Mouse (Mus musculus): ENCODE measurements around the gene Piwil1.

DNA sequence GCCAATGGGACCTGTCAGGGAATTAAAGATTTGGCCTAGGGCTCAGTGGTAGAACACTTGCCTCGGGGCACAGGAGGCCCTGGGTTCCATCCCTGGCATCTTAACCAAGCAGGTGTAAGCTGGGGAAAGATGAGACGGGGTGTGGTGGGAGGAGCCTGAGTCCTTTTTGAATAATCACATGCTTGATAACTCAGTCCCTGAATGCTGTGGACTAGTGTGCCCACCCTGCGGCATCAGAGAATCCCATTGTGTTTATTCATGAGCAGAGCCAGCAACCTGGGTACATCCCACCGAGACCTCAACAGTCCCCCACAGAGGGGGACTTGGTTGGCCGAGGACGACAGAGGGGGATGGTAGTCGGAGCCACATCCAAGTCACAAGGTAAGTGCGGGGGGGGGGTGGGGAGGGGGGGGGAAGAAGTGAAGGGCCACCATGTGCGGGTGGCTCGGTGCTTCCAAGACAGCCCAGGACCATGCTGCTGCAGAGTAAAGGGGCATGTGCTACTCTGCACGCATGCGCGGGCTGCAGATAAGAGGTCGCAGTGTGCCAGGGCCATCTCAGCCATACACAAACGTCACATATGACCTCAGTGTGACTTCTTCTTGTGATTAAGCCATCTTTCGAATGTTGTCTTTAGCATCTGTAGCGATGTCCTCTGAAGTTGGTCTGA lies 37.0 kb downstream of the Piwil1 start:
- TF ChIP-seq CTCF (IDR thresholded peaks at IDR 0.05; ENCODE audit: control insufficient read depth, insufficient read depth, insufficient replicate concordance, low read depth, low read length) (no peak), POLR2A (IDR thresholded peaks at IDR 0.05; ENCODE audit: control insufficient read depth, low read depth, low read length) (no peak)
